Mouse (Mus musculus) CH12.LX (cell line): ENCODE measurements around the gene Pkhd1.

Experiments used
- CTCF ChIP-seq, 2 experiments: IDR thresholded peaks in 1 of 2; conservative IDR thresholded peaks in 1 of 2; 2 replicates each; pipeline ENCODE4 v1.5.1; 2011 to 2012; ENCODE audit warnings: low read depth in 2 of 2, low read length in 2 of 2, improper control_type of control experiment in 1 of 2, inconsistent platforms in 1 of 2, mild to moderate bottlenecking in 1 of 2, moderate library complexity in 1 of 2
- JUN ChIP-seq: IDR thresholded peaks from 2 replicates; pipeline ENCODE4 v1.6.1; 2011; ENCODE audit warnings: low read depth, mild to moderate bottlenecking, low read length, improper control_type of control experiment, moderate library complexity; ENCODE audit not compliant: insufficient read depth
- POLR2AphosphoS2 ChIP-seq: IDR thresholded peaks from 2 replicates; pipeline ENCODE4 v1.6.1; 2011; ENCODE audit warnings: low read depth, low read length, improper control_type of control experiment
- USF1 ChIP-seq: IDR thresholded peaks from 2 replicates; pipeline ENCODE4 v1.6.1; 2014; ENCODE audit warnings: low read depth, mild to moderate bottlenecking, inconsistent platforms, low read length, improper control_type of control experiment
- ZC3H11A ChIP-seq: IDR thresholded peaks from 2 replicates; pipeline ENCODE4 v1.6.1; 2012; ENCODE audit warnings: low read depth, mild to moderate bottlenecking, inconsistent platforms, low read length, improper control_type of control experiment

DNA sequence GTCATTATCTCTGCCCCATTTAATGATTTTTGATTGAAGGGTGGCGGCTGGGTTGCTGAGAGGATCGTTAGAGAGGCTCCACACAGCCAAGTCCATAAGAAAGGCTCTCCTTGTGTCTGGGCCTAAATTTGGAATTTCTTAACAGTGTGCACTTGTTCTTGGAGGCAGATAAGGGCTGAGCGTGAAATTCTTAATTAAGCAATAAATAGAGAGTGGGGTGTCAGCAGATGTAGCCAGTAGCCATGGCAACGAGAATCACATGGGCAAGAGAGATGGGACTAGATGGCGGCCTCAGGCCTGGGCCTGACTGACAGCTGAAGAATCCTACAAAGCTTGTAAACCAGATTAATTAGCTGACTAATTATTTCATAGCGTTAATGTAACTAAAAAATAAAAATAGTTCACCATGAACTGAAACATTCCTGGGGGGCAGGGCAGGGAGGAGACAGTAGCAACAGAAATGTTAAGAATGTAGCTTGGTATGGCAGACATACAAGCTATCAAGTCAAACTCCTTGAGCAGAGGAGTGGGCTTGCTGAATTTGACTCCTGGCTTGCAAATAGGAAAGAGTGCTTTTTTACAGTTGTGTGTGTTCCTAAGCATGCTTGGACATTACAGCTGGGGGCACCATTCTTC lies 314.8 kb downstream of the Pkhd1 start:
- TF ChIP-seq CTCF (conservative IDR thresholded peaks at IDR 0.05 in 1 of 2, IDR thresholded peaks at IDR 0.05 in 1 of 2; ENCODE audit: low read depth in 2 of 2, low read length in 2 of 2), result no peak
- TF ChIP-seq POLR2AphosphoS2, result no peak
- TF ChIP-seq USF1, result no peak
- TF ChIP-seq ZC3H11A, result no peak
- no peak for TF ChIP-seq JUN
